Mouse (Mus musculus) Patski (cell line): ENCODE data around the gene Cox19. TPM values are rescaled to one million over a fixed set of nuclear protein-coding genes. Genes with fewer than 3 reads are reported as not detected.

Source experiments
- ATAC-seq: fragments of 100-300 bp; one replicate; pipeline ENCODE4 v1.8.0; 2021
- CTCF ChIA-PET: fragments of 350-600 bp; sonication (Branson Sonifier 250); formaldehyde crosslinking; loops from one replicate; lab custom pipeline; 2022; ENCODE audit warnings: inconsistent platforms; lab: Charles Lee
- POLR2A ChIA-PET: fragments of 350-600 bp; sonication (Branson Sonifier 250); formaldehyde crosslinking; loops from one replicate; lab custom pipeline; 2022; ENCODE audit warnings: antibody characterized with exemption, inconsistent platforms; lab: Charles Lee
- DNase-seq: peaks from one replicate; pipeline ENCODE4 v3.0.0-alpha.2; 2011; ENCODE audit warnings: low read depth, low spot score
- H3K27me3 ChIP-seq: fragments of 371-371 bp; one replicate; pipeline ENCODE4 v1.5.1; 2021
- CTCF ChIP-seq: fragments of 100-300 bp; IDR thresholded peaks from one replicate; pipeline ENCODE4 v1.5.1; 2021
- in situ Hi-C: fragments of 300-500 bp; cut with MboI; formaldehyde crosslinking; loops from 3 replicates; pipeline ENCODE4 v1.11.1; 2018; ENCODE audit warnings: low pct_unique_long_range_greater_than_20kb, mixed read lengths
- polyA plus RNA-seq: library from polyadenylated mRNA; unstranded; gene quantifications from one replicate; pipeline ENCODE4 v1.2.3, GENCODE M21; 2021

The Cox19 gene
- polyA plus RNA-seq, 1 experiment from 2014 or later: 66.1 TPM

GRCm38 (mm10) chr5:139382760-139383159 is 31.5 kb upstream of the Cox19 start:
- TF ChIP-seq CTCF: no peak
- DNase-seq (no peak), ATAC-seq (no peak)
- ChIA-PET CTCF (interaction anchor here (2.4 kb wide), 1 partner anchor 15 kb away, joined by 14 read pairs; no protein-coding TSS in a partner anchor), POLR2A (no interaction called here)
- in situ Hi-C loops: no loop called here
- no peaks in the 10 kb centered on the region for H3K27me3 ChIP-seq

DNA sequence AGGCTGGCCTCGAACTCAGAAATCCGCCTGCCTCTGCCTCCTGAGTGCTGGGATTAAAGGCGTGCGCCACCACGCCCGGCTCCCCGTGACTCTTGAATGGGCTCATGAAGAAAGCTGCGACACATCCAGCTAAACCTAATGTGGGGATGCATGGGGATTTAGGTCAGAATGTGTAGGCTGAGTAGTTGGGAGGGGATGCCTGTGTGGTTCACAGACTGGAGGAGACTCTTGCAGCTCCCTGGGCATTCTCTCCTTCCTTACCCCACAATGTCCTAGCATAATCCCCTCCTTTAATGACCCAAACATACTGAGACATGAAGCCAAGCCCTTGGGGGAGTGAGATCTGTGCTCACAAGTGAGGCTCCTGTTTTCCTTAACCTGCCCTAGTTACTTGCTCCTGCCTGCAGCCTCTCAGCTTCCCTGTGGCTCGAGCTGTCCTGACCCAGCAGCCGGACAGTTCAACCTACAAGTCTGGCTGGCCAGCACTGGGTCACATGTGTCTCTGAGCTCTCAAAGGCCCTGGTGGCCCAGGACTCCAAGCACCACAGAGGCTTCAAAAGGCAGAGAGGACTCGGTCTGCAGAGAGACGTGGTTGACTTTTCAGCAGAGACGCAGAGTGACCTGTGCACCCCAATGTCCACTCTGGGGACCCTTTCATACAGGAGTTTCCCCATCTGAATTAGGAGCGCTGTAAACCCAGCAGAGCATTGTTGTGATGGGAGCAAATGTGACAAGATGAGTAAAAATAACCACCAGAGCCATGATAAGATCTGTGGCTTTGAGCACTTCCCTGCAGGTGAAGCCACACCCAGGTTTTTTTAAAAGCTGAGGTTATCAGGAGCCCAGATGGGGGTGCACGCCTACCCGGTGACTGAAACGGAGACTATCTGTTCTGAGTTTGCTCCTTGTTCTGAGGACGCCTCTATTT is 30.6 kb upstream of the Cox19 start:
- ChIA-PET CTCF (interaction anchor here (1.4 to 2.4 kb wide), 3 partner anchors 16 to 30 kb away, joined by 3 to 14 read pairs (median 3); partner anchors contain the start of genes Cox19 and Cyp2w1), POLR2A (interaction anchor here (1.4 kb wide), 1 partner anchor 13 kb away, joined by 4 read pairs; no protein-coding TSS in a partner anchor)
- in situ Hi-C loops: no loop called here
- H3K27me3 ChIP-seq: no peaks in the 10 kb centered on the region
- DNase-seq (no peak), ATAC-seq (no peak)
- no peak for TF ChIP-seq CTCF

DNA sequence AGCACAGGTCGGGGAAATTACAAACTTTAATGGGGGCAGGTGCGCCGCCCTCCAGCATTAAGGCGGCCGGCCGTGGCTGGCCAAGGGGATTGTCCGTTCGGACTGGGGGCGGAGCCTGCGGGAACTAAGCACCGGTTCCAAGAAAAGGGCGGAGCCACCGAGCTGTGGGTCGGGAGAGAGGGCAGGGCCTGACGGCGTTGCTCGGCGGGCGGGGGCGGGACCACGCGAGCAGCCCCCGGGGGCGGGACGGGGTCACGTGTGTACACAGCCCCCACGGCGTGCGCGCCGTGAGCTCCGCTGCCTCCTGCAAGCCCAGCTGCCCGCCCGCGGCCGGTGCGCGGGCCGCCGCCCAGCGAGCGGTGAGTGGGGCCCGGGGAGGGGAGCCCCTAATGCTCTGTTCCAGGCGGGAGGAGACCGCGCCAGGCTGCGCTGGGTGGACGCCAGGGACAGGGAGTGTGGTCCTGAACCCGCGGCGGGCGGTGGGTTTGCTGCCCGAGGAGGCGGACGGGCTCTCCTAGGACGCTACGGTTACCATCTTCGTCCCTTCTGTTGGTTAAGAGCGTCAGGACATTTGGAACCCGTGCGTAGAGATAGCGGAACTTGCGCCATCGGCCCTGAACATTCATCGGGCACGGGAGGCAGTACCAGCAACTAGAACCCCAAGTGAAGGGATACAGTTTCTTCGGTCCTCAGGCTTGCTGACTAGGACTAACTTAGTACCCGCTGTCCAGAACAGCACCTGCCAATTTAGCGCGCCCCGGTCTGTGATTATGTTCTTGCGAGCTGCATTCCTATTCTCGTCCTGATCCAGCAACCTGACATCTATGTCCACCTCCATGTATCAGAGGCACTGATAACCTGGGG is 29.4 kb upstream of the Cox19 start:
- CTCF ChIA-PET: interaction anchor here (0.9 to 2.4 kb wide), 4 partner anchors 16 to 29 kb away, joined by 3 to 14 read pairs (median 3); partner anchors contain the start of genes Cox19 and Cyp2w1
- POLR2A ChIA-PET: interaction anchor here (0.6 to 2.0 kb wide), 4 partner anchors 14 to 100 kb away, joined by 3 to 9 read pairs (median 4); no protein-coding TSS in a partner anchor
- DNase-seq: peak; percentile 83
- no peaks in the 10 kb centered on the region for H3K27me3 ChIP-seq
- no peak for TF ChIP-seq CTCF
- in situ Hi-C loops: no loop called here
- ATAC-seq: peak; percentile 88

- no peak for ATAC-seq
- H3K27me3 ChIP-seq: no peaks in the 10 kb centered on the region
- CTCF ChIA-PET: interaction anchor here (0.9 kb wide), 1 partner anchor 15 kb away, joined by 3 read pairs; no protein-coding TSS in a partner anchor
- in situ Hi-C loops: no loop called here
- TF ChIP-seq CTCF: no peak
- POLR2A ChIA-PET: interaction anchor here (0.6 to 2.0 kb wide), 3 partner anchors 15 to 101 kb away, joined by 3 to 9 read pairs (median 4); no protein-coding TSS in a partner anchor
- DNase-seq: no peak
Measured at GRCm38 (mm10) chr5:139379771-139380384, 28.7 kb upstream of the Cox19 start.

GRCm38 (mm10) chr5:139378986-139379629 is 27.9 kb upstream of the Cox19 start:
- no peak for TF ChIP-seq CTCF
- CTCF ChIA-PET: interaction anchor here (1.6 kb wide), 1 partner anchor 30 kb away, joined by 3 read pairs; no protein-coding TSS in a partner anchor
- ATAC-seq (peak; percentile 13), DNase-seq (no peak)
- in situ Hi-C loops: no loop called here
- H3K27me3 ChIP-seq: no peaks in the 10 kb centered on the region
- POLR2A ChIA-PET: interaction anchor here (1.0 to 2.0 kb wide), 3 partner anchors 14 to 34 kb away, joined by 3 to 9 read pairs (median 4); no protein-coding TSS in a partner anchor

DNA sequence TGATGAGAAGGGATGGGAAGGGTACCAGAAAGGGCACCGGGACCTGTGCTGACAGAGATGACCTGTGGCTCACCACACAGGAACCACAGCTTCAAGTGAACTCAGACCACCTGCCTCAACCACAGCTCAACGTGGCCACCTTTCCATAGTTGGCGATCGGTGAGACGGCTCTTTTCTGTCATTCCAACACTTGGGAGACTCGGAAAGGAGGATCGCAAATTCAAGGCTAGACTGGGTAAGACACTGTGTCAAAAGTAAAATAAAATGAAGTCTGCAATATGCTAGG is 27.0 kb upstream of the Cox19 start:
- in situ Hi-C loops: no loop called here
- ATAC-seq: no peak
- no peak for DNase-seq
- no peak for TF ChIP-seq CTCF
- POLR2A ChIA-PET: no interaction called here
- CTCF ChIA-PET: interaction anchor here (1.3 to 1.6 kb wide), 2 partner anchors 25 to 29 kb away, joined by 3 read pairs; no protein-coding TSS in a partner anchor
- no peaks in the 10 kb centered on the region for H3K27me3 ChIP-seq

- ATAC-seq (no peak), DNase-seq (no peak)
- in situ Hi-C loops: no loop called here
- no peak for TF ChIP-seq CTCF
- POLR2A ChIA-PET: interaction anchor here (1.1 kb wide), 1 partner anchor 20 kb away, joined by 4 read pairs; no protein-coding TSS in a partner anchor
- no peaks in the 10 kb centered on the region for H3K27me3 ChIP-seq
- CTCF ChIA-PET: interaction anchor here (1.2 to 1.6 kb wide), 3 partner anchors 13 to 28 kb away, joined by 3 to 4 read pairs (median 3); no protein-coding TSS in a partner anchor
Measured at GRCm38 (mm10) chr5:139377468-139378270, 26.5 kb upstream of the Cox19 start, which contains the start of gene Gpr146. Gpr146 (plus strand) TSS chr5:139377697.

DNA sequence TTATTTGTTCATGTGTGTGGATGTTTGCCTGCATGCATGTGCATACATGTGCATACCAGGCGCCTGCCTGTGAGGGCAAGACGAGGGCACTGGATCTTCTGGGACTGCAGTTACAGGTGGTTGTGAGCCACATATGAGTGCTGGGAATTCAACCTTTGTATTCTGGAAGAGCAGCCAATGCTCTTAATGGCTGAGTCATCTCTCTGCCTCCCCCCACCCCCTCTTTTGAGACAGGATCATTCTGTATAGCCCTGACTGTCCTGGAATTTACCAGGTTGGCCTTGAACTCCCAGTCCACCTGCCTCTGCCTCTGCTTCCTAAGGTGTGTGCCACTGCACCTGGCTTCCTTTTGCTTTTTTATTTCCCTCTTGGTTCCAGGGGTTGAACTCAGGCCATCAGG is 23.6 kb upstream of the Cox19 start:
- CTCF ChIA-PET: no interaction called here
- in situ Hi-C loops: loop anchor here (25.0 kb wide), 1 partner anchor 287 kb away; no protein-coding TSS in a partner anchor
- POLR2A ChIA-PET: no interaction called here
- TF ChIP-seq CTCF: no peak
- DNase-seq (no peak), ATAC-seq (no peak)
- no peaks in the 10 kb centered on the region for H3K27me3 ChIP-seq
